Mouse (Mus musculus): ENCODE data around the gene Anapc2. TPM values are rescaled to one million over a fixed set of nuclear protein-coding genes. Genes with fewer than 3 reads are reported as not detected.

The Anapc2 gene
- polyA plus RNA-seq, 1 experiment from 2014 or later = 105 TPM

DNA sequence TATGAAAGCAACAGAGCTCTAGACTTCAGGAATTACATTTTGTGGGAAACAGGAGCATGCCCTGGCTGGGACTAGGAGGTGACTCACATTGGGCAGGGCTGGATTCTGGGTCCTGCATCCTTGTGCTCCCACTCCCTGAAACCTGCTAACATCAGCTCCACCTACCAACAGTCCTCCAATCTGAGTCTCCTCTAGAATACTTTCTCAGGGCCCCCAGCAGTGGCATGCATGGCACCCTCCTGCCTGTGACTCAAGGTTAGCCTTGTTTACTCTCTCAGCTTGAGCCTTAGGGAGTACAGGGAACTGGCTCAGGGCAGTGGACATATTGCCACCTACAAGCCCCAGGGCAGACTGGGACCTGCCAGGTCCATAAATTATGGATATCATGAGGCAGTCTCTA is 34.2 kb upstream of the Anapc2 start:
- no peak overlapping the region for H3K9ac ChIP-seq (ENCODE audit: low read length)
- H3K27me3 ChIP-seq (replicated peaks; ENCODE audit: control insufficient read depth, insufficient read depth, low read length) = no peaks in the 10 kb centered on the region
- H3K4me3 ChIP-seq (ENCODE audit: low read depth, low read length) = no peak overlapping the region
- no peaks in the 10 kb centered on the region for H3K9me3 ChIP-seq (replicated peaks; ENCODE audit: control insufficient read depth, low read length)
- H3K36me3 ChIP-seq (ENCODE audit: control insufficient read depth, insufficient read depth, low read length) = no peaks in the 10 kb centered on the region
- H3K27ac ChIP-seq (ENCODE audit: low read depth, low read length) = no peak overlapping the region
- DNase-seq (ENCODE audit: low spot score) (no peak), ATAC-seq (no peak)
- peaks cover 15% of the 10 kb centered on the region for H3K4me1 ChIP-seq (ENCODE audit: control insufficient read depth, insufficient read depth, low read length)
- no peak overlapping the region for H3K4me2 ChIP-seq (ENCODE audit: low read length)

DNA sequence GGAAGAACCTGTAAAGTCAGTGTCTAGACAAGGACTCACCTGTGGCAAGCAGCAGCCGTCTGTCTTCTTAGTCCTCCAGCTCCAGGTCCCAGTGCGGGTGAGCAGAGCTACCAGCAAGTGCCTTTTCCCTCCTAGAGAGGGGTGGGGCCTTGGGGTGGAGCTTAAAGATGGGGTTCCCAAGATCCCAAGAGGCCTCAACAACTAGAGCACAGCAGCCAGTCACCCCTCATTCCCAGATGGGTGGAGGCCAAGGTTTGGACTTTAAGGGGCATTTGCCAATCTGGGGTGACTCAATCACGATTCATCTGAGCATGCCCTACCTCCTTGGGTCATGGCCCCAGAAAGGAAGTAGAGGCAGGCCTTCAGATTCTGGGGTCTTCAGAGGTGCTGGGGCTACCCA is 32.5 kb upstream of the Anapc2 start:
- H3K27ac ChIP-seq (ENCODE audit: low read depth, low read length) = no peak overlapping the region
- H3K4me2 ChIP-seq (ENCODE audit: low read length) = no peak overlapping the region
- no peak overlapping the region for H3K9ac ChIP-seq (ENCODE audit: low read length)
- H3K4me3 ChIP-seq (ENCODE audit: low read depth, low read length) = no peak overlapping the region
- DNase-seq (ENCODE audit: low spot score) = no peak
- H3K27me3 ChIP-seq (replicated peaks; ENCODE audit: control insufficient read depth, insufficient read depth, low read length) = no peaks in the 10 kb centered on the region
- H3K9me3 ChIP-seq (replicated peaks; ENCODE audit: control insufficient read depth, low read length) = no peaks in the 10 kb centered on the region
- peaks cover 6% of the 10 kb centered on the region; the same call in 1 of the 2 replicates for H3K36me3 ChIP-seq (ENCODE audit: control insufficient read depth, insufficient read depth, low read length)
- 93% methylated on average over 3 of the region's 3 CpGs for WGBS
- ATAC-seq = no peak
- H3K4me1 ChIP-seq (ENCODE audit: control insufficient read depth, insufficient read depth, low read length) = peaks cover 15% of the 10 kb centered on the region

DNA sequence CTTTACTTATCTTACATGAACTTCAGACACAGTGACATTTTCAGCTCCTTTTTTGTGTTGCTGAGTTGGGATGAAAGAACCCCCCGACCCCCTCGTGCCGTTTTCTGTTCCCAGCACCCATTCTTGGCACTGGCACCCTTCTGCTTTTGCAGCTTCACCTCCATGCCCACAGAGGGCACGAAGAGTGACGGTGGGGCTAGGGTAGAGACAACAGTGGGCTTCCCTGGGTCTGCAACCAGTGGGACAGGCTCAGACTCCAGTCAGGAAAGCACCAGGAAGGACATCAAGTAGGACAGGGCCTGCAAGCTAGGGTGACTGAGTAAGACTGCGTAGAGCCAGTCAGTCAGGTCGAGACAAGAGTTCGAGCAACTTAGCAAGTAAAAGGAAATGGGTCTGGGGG is 32.0 kb upstream of the Anapc2 start:
- 47% methylated on average over 8 of the region's 8 CpGs for WGBS
- Histone ChIP-seq H3K27me3 (replicated peaks; ENCODE audit: control insufficient read depth, insufficient read depth, low read length) (no peaks in the 10 kb centered on the region), H3K4me2 (ENCODE audit: low read length) (peak overlapping the region; percentile 93), H3K27ac (ENCODE audit: low read depth, low read length) (no peak overlapping the region), H3K36me3 (ENCODE audit: control insufficient read depth, insufficient read depth, low read length) (peaks cover 11% of the 10 kb centered on the region; the same call in 1 of the 2 replicates), H3K9me3 (replicated peaks; ENCODE audit: control insufficient read depth, low read length) (no peaks in the 10 kb centered on the region), H3K4me3 (ENCODE audit: low read depth, low read length) (peak overlapping the region; percentile 66; the same call in 1 of the 2 replicates), H3K4me1 (ENCODE audit: control insufficient read depth, insufficient read depth, low read length) (peaks cover 15% of the 10 kb centered on the region), H3K9ac (ENCODE audit: low read length) (peak overlapping the region; percentile 56; the same call in 1 of the 2 replicates)
- ATAC-seq (no peak; the same call in 1 of the 2 replicates), DNase-seq (ENCODE audit: low spot score) (no peak)

DNA sequence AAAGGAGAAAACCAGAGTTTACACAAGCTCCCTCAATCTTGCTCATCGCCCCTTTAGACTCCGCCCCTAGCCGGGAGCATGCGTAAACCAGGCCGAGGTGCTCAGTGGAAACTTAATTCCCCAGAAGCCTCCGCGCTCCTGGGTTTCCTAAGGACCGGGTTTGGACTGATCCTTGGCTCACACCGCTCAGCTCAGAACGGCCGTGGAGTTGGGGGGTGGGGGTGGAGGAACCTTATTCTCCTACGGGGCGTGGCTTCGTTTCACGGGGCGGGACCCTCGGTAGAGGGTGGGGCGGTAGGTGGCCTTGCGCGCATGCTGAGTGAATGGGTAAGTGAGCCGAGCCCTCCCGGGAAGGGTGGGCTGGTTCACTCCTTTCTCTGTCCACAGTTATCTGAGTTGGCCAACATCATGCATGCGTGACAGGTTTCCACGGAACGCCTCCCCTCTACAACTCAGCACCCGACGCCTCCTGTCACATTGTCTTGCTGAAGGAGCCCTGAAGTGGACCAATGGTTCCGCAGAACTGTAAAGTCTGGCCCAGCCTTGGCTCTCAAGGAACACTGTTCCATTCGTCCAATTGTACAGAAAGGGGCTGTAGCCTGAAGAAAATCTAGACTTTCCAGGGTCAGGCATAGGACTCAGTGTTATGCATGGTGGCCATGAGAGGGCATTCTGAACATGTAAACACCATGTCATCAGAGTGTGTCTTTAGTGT is 31.4 kb upstream of the Anapc2 start:
- WGBS = 1% methylated on average over 29 of the region's 29 CpGs
- peak; percentile 85 for ATAC-seq
- Histone ChIP-seq H3K36me3 (ENCODE audit: control insufficient read depth, insufficient read depth, low read length) (peaks cover 16% of the 10 kb centered on the region; the same call in 1 of the 2 replicates), H3K9me3 (replicated peaks; ENCODE audit: control insufficient read depth, low read length) (no peaks in the 10 kb centered on the region), H3K4me3 (ENCODE audit: low read depth, low read length) (peak overlapping the region; percentile 66), H3K27ac (ENCODE audit: low read depth, low read length) (no peak overlapping the region), H3K4me1 (ENCODE audit: control insufficient read depth, insufficient read depth, low read length) (peaks cover 15% of the 10 kb centered on the region), H3K4me2 (ENCODE audit: low read length) (peak overlapping the region; percentile 93), H3K9ac (ENCODE audit: low read length) (peak overlapping the region; percentile 56), H3K27me3 (replicated peaks; ENCODE audit: control insufficient read depth, insufficient read depth, low read length) (no peaks in the 10 kb centered on the region)
- DNase-seq (ENCODE audit: low spot score) = peak; percentile 89

DNA sequence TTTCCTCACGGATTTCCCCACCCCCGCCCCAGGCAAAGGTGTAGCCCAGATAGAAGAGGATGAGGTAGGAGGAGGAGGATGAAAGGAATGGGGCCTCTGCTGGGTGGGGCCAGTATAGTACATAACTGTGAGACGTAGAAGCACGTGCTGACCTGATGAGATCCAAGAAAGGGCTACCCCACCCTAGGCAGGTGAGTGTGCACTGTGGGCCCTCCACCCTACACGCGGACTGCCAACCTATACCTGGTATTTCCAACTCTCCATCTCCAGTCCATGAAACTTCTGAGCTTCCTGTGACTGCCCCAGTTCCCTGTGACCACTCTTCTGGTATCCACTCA is 30.9 kb upstream of the Anapc2 start:
- Histone ChIP-seq H3K27me3 (replicated peaks; ENCODE audit: control insufficient read depth, insufficient read depth, low read length) (no peaks in the 10 kb centered on the region), H3K4me3 (ENCODE audit: low read depth, low read length) (peak overlapping the region; percentile 66), H3K4me1 (ENCODE audit: control insufficient read depth, insufficient read depth, low read length) (peaks cover 15% of the 10 kb centered on the region), H3K4me2 (ENCODE audit: low read length) (peak overlapping the region; percentile 93), H3K9me3 (replicated peaks; ENCODE audit: control insufficient read depth, low read length) (no peaks in the 10 kb centered on the region), H3K27ac (ENCODE audit: low read depth, low read length) (no peak overlapping the region), H3K36me3 (ENCODE audit: control insufficient read depth, insufficient read depth, low read length) (peaks cover 22% of the 10 kb centered on the region; the same call in 1 of the 2 replicates), H3K9ac (ENCODE audit: low read length) (peak overlapping the region; percentile 83)
- no peak for DNase-seq (ENCODE audit: low spot score)
- peak; percentile 19 for ATAC-seq
- WGBS = 17% methylated on average over 6 of the region's 6 CpGs

DNA sequence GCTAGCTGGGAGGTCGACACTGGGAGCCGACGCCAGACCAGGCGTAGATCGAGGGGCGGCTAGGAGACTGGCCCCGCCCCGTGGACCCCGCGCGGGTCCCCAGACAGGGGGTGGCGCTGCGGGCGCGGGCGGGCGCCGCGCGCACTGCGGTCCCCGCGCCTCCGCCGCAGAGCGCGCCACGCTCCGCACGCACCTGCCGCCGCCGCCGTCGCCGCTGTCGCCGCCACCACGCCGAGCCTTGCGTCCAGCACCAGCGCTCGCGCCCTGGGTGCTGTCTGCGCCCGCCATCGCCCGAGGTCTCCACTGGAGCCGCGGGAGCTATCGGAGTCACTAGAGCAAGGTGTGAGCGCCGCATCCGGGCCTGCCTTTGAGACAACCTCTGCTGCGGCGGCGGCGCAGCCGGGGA is 30.2 kb upstream of the Anapc2 start, which contains the start of the genes Rnf208 and Cysrt1:
TSS of gene Rnf208 (plus strand) at position 155 of the 406 bp plus-strand sequence.
TSS of gene Cysrt1 (minus strand) at position 352 of the 406 bp plus-strand sequence.
- Histone ChIP-seq H3K9ac (ENCODE audit: low read length) (peak within 1 kb of the TSS; percentile 83), H3K27me3 (replicated peaks; ENCODE audit: control insufficient read depth, insufficient read depth, low read length) (no peaks in the 10 kb centered on the region), H3K4me2 (ENCODE audit: low read length) (peak within 1 kb of the TSS; percentile 93), H3K4me3 (ENCODE audit: low read depth, low read length) (peak within 1 kb of the TSS; percentile 66), H3K27ac (ENCODE audit: low read depth, low read length) (no peak within 1 kb of the TSS), H3K36me3 (ENCODE audit: control insufficient read depth, insufficient read depth, low read length) (peaks cover 25% of the 10 kb centered on the region), H3K9me3 (replicated peaks; ENCODE audit: control insufficient read depth, low read length) (no peaks in the 10 kb centered on the region), H3K4me1 (ENCODE audit: control insufficient read depth, insufficient read depth, low read length) (peaks cover 15% of the 10 kb centered on the region)
- peak; percentile 57 for ATAC-seq
- under 1% methylated on average over 13 of the region's 59 CpGs for WGBS
- peak; percentile 55 for DNase-seq (ENCODE audit: low spot score)

DNA sequence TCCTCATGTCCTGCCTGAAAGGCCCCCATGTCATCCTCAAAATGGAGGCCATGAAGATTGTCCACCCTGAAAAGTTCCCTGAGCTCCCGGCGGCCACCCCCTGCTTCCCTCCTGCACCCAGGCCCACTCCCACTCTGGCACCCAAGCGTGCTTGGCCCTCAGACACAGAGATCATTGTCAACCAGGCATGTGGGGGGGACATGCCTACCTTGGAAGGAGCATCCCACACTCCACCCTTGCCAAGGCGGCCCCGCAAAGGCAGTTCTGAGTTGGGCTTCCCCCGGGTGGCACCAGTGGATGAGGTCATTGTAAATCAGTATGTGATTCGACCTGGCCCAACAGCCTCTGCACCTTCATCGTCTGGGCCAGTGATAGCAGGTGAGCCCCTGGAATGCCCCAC is 28.9 kb upstream of the Anapc2 start:
- peak overlapping the region; percentile 66 for H3K4me3 ChIP-seq (ENCODE audit: low read depth, low read length)
- H3K9me3 ChIP-seq (replicated peaks; ENCODE audit: control insufficient read depth, low read length) = no peaks in the 10 kb centered on the region
- DNase-seq (ENCODE audit: low spot score) = no peak
- no peaks in the 10 kb centered on the region for H3K27me3 ChIP-seq (replicated peaks; ENCODE audit: control insufficient read depth, insufficient read depth, low read length)
- H3K4me2 ChIP-seq (ENCODE audit: low read length) = peak overlapping the region; percentile 93
- no peak overlapping the region for H3K27ac ChIP-seq (ENCODE audit: low read depth, low read length)
- ATAC-seq = no peak
- H3K36me3 ChIP-seq (ENCODE audit: control insufficient read depth, insufficient read depth, low read length) = peaks cover 37% of the 10 kb centered on the region
- H3K9ac ChIP-seq (ENCODE audit: low read length) = peak overlapping the region; percentile 83; the same call in 1 of the 2 replicates
- WGBS = 84% methylated on average over 8 of the region's 8 CpGs
- H3K4me1 ChIP-seq (ENCODE audit: control insufficient read depth, insufficient read depth, low read length) = peaks cover 15% of the 10 kb centered on the region

DNA sequence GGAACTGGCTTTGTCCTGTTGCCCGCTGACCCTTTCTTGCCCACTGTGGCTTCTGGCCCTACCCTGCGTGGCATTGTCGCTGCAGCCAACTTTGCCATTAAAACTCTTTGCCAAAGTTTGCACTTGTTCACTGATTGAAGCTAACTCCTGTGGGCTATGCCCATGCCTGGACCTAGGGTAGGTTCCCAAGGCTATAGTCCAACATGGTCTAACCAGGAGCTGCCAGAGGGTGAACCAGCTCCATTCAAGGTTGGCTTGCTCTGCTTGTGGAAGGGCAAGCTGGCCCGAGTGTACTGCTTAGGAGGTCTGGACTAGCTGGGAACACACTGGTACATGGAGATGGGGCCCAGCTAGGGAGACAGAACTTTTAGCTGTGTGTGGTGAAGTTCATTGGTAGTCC is 28.1 kb upstream of the Anapc2 start:
- WGBS = 93% methylated on average over 4 of the region's 4 CpGs
- H3K4me3 ChIP-seq (ENCODE audit: low read depth, low read length) = no peak overlapping the region
- DNase-seq (ENCODE audit: low spot score) (no peak), ATAC-seq (no peak)
- peaks cover 15% of the 10 kb centered on the region for H3K4me1 ChIP-seq (ENCODE audit: control insufficient read depth, insufficient read depth, low read length)
- no peak overlapping the region for H3K4me2 ChIP-seq (ENCODE audit: low read length)
- no peaks in the 10 kb centered on the region for H3K27me3 ChIP-seq (replicated peaks; ENCODE audit: control insufficient read depth, insufficient read depth, low read length)
- no peak overlapping the region for H3K9ac ChIP-seq (ENCODE audit: low read length)
- no peak overlapping the region for H3K27ac ChIP-seq (ENCODE audit: low read depth, low read length)
- H3K36me3 ChIP-seq (ENCODE audit: control insufficient read depth, insufficient read depth, low read length) = peaks cover 45% of the 10 kb centered on the region
- no peaks in the 10 kb centered on the region for H3K9me3 ChIP-seq (replicated peaks; ENCODE audit: control insufficient read depth, low read length)
